Mouse (Mus musculus) R1 (cell line): Measurements from ENCODE around the gene Fam193b.

ENCODE experiments used
- DNase-seq: peaks from one replicate; pipeline ENCODE4 v3.0.0-alpha.2; 2018; ENCODE audit warnings: low read depth, low spot score

The Fam193b gene

GRCm38 (mm10) chr13:55500575-55500974 lies 70.3 kb downstream of the Fam193b start:
- no peak for DNase-seq

- no peak for DNase-seq
These were observed 72.0 kb downstream of the Fam193b start for GRCm38 (mm10) chr13:55498906-55499305.

GRCm38 (mm10) chr13:55496661-55497060 lies 74.3 kb downstream of the Fam193b start:
- DNase-seq = no peak

- DNase-seq = no peak
These were observed 75.2 kb downstream of the Fam193b start for GRCm38 (mm10) chr13:55495702-55496101.

- no peak for DNase-seq
These were observed 75.9 kb downstream of the Fam193b start for GRCm38 (mm10) chr13:55494883-55495621.

- DNase-seq = no peak
These were observed 76.7 kb downstream of the Fam193b start for GRCm38 (mm10) chr13:55494257-55494656.
